Mouse (Mus musculus) colon, adult 2 months (tissue): ENCODE results near the gene Gm3149. TPM values are rescaled to one million over a fixed set of nuclear protein-coding genes. Genes with fewer than 3 reads are reported as not detected.

Experiments
- polyA plus RNA-seq: library from polyadenylated mRNA; depleted of rRNA; stranded (reverse); fragments of >200 nt; gene quantifications from 2 replicates; pipeline ENCODE4 v1.2.3, GENCODE M21; 2012; rRNA removed

Gene Gm3149
- polyA plus RNA-seq = not detected in 2 replicates

DNA sequence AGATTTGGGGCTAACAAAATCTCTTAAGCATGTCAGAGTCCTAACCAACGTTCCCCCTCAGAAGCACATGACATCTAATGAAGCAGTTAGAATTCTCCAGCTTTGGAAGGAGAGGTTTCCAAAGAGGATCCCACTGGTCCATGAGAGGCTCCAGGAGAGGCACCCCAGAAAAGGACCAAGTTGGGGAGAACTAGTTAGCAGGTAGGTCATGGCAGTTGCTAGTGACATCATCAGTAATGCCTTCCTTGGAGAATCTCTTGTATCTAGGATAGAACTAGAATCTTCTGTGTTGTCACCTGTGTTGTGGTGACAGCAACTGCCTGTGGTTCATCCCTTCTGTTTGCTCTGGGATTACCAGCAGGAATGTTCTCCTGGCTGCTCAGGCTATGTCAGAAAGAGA is at the start of gene Gm3149:
Gene Gm3149, plus strand, starts transcription at position 301 of the 400 bp plus-strand sequence.

DNA sequence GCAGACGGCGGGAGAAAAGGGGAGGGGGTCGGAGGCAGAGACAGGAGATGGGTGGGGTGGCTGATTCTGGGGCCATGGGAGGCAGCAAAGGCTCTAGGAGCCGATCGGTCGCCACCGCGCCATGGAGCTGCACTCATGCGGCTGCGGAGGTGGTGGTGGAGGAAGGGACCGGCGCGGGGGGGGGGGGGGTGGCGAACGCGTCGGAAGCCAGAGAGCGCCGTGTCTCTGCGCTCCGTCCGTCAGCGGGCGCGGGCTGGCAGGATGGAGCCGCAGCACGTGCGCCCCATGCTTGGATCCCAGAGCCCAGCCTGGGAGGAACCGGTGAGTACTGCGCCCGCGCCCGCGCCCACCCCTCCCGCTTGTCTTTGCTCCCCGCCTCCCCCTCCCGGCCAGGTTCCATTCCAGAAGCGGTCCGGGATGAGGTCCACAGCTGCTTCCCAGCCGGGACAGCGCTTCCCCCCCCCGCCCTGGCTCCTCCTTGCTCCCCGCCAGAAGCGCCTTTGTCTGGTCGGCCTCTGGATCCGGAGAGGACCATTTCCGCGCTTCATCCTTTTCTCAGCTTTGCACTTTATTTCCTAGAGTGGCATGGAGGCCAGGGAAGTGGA is 17.5 kb downstream of the Gm3149 start, which contains the start of gene 2610042L04Rik:
Gene 2610042L04Rik, plus strand, starts transcription at position 288 of the 605 bp plus-strand sequence.

Other genes with a start within 250 kb of the Gm3149 start
- not detected in 2 replicates for gene Gm3115, start 233.2 kb upstream of the Gm3149 start, polyA plus RNA-seq
- gene Gm8108, start 206.8 kb upstream of the Gm3149 start, polyA plus RNA-seq = 0.22 TPM in 1 of 2 replicates, not detected in the other
- not detected in 2 replicates for gene Gm3127, start 152.3 kb upstream of the Gm3149 start, polyA plus RNA-seq
- gene Gm2974, start 134.7 kb upstream of the Gm3149 start, polyA plus RNA-seq = 0.21 TPM in 1 of 2 replicates, not detected in the other
- gene Gm3138, start 67.7 kb upstream of the Gm3149 start, polyA plus RNA-seq = not detected in 2 replicates
- not detected in 2 replicates for gene 2610042L04Rik, start 17.5 kb downstream of the Gm3149 start, polyA plus RNA-seq
- gene Gm3159, start 80.2 kb downstream of the Gm3149 start, polyA plus RNA-seq = not detected in 2 replicates
- gene Gm3164, start 98.2 kb downstream of the Gm3149 start, polyA plus RNA-seq = not detected in 2 replicates
- gene Gm3173, start 113.7 kb downstream of the Gm3149 start, polyA plus RNA-seq = not detected in 2 replicates
- gene Gm3182, start 164.5 kb downstream of the Gm3149 start, polyA plus RNA-seq = not detected in 2 replicates
- gene Gm3047, start 238.1 kb downstream of the Gm3149 start, polyA plus RNA-seq = not detected in 2 replicates